Mouse (Mus musculus) cortical plate, adult 2 months (tissue): ENCODE data around the gene Akt1s1. TPM values are rescaled to one million over a fixed set of nuclear protein-coding genes. Genes with fewer than 3 reads are reported as not detected.
A peak's percentile ranks its signal among the peaks of the same experiment; 100 is the strongest.
"Not testable (repeated sequence)": the region's sequence is repeated elsewhere in the genome, so short reads cannot be mapped to it uniquely, and the experiment has no call there.

ENCODE experiments used
- H3K27ac ChIP-seq: fragments of 200-500 bp; 2 replicates; pipeline ENCODE4 v1.5.1; 2012; ENCODE audit warnings: low read length, control low read depth, inconsistent platforms; ENCODE audit not compliant: insufficient read depth
- H3K4me1 ChIP-seq: fragments of 200-500 bp; 2 replicates; pipeline ENCODE4 v1.6.1; 2011; ENCODE audit warnings: low read length; ENCODE audit not compliant: control insufficient read depth, insufficient read depth
- H3K4me3 ChIP-seq: fragments of 200-500 bp; 2 replicates; pipeline ENCODE4 v1.5.1; 2011; ENCODE audit warnings: mild to moderate bottlenecking, low read length, control low read depth; ENCODE audit not compliant: insufficient read depth
- CTCF ChIP-seq: fragments of 200-500 bp; IDR thresholded peaks from 2 replicates; pipeline ENCODE4 v1.5.1; 2011; ENCODE audit warnings: mild to moderate bottlenecking, control low read depth, low read length; ENCODE audit not compliant: insufficient read depth; ENCODE audit errors: extremely low read depth
- POLR2A ChIP-seq: fragments of 200-500 bp; IDR thresholded peaks from 2 replicates; pipeline ENCODE4 v1.6.1; 2011; ENCODE audit warnings: mild to moderate bottlenecking, low read length, control low read depth; ENCODE audit not compliant: insufficient read depth; ENCODE audit errors: extremely low read depth
- polyA plus RNA-seq: library from polyadenylated mRNA; depleted of rRNA; stranded (reverse); fragments of >200 nt; gene quantifications from 2 replicates; pipeline ENCODE4 v1.2.3, GENCODE M21; 2012

The Akt1s1 gene
- polyA plus RNA-seq, 1 experiment: 97.5 TPM

DNA sequence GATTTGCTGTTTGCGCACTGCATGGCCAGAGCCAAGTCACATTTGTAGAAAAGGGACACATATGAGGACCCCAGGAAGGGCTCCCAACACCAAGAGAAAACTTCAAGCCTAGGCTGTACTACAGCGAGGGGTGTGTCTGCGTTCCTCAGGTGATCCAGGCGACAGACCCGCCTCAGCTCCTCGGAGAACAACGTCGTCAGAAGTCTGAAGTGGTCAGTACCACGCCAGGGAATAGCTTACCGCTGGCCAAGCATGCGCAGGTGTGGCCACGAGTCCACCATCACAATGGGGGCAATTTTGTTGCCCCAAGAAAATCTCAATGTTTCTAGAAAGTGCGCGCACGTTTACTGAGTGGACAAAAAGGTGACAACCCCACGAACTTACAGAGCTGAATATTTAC lies 19.7 kb downstream of the Akt1s1 start:
- no peak overlapping the region for H3K27ac ChIP-seq
- peak overlapping the region; percentile 5 for H3K4me3 ChIP-seq
- peaks cover 6% of the 10 kb centered on the region for H3K4me1 ChIP-seq
- no peak for TF ChIP-seq POLR2A
- no peak for TF ChIP-seq CTCF

DNA sequence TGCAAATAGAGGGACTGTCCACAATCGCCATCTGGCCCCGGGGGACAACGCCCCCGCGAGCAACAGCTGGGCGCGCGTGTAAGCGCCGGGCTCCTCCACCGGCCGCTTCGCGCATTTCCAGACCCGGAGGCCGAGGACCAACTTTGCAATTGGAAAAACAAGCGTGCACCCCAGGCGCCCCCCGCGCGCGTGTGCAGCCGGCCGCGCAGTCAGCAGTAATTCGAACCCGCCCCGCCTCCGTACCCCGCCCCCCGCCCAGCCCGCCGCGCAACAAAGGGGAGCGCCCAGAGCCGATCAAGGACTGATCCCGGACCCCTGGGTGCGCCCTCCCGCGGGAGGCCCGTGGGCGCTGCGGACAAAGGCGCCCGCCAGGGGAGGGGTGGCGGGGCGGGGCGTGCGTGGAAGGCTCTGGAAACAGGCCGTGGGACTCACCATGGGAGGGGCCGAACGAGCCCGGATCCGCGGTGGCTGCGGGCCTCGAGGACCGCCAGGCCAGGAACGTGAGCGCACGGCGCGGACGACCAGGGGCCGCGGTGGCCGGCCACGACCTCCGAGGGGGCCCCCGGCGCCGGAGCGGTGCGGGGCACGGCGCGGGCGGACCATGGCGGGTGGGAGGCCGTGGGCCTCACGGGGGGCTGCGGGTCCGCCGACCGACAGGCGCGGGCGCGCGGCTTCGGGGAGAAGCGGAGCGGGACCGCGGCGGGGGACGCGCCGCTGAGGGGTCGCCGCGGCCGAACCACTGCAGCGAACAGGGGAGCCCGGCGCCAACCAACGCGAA lies 20.3 kb downstream of the Akt1s1 start:
- TF ChIP-seq POLR2A (no peak), CTCF (no peak)
- Histone ChIP-seq H3K27ac (peak overlapping the region; percentile 94), H3K4me1 (peaks cover 6% of the 10 kb centered on the region), H3K4me3 (peak overlapping the region; percentile 5)

DNA sequence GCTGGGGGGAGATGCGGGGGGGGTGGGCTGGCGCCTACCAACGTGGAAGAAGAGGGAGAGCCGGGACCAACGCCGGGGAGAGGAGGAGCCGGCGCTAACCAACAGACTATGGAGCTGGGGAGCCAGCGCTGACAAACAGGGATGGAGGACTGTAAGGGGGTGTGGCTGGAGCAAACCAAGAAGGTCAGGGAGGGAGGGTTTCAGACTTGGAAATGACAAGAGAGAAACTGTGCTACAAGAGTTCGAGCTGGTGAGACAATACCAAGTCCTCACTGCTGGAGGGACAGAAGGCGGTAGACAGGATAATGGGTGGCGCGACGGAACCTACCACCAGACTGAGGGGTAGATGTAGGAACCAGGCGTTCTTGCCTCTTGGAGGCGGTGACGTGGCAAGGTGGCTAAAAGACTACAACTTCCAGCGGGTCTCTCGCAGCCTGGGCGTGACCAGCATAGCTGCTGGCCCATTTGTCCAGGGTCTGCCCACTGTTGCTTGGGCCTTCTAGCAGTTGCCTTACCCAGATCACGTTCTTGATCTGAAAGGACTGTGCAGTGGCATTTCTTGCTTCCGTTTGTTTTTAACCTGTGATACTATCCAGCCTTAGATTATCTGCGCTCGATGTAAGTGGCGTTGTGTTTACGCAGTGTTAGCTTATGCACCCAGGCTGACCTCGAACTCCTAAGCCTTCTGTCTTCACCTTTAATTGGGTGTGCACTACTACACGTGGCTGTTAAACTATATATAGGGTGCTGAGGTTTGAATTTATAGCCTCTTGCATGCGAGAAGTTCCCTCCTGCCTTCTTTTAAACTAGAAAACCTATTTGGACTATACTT lies 21.1 kb downstream of the Akt1s1 start, which contains the start of gene Ptov1:
Gene Ptov1, minus strand, starts transcription at position 92 of the 832 bp plus-strand sequence.
- TF ChIP-seq CTCF: no peak
- TF ChIP-seq POLR2A: peak; percentile 82
- Histone ChIP-seq H3K27ac (peak within 1 kb of the TSS; percentile 94), H3K4me3 (peak within 1 kb of the TSS; percentile 5), H3K4me1 (peaks cover 6% of the 10 kb centered on the region)

- Histone ChIP-seq H3K27ac (no peak overlapping the region), H3K4me1 (peaks cover 6% of the 10 kb centered on the region), H3K4me3 (no peak overlapping the region; the same call in 1 of the 2 replicates)
- no peak for TF ChIP-seq POLR2A
- no peak for TF ChIP-seq CTCF
Observed at GRCm38 (mm10) chr7:44870614-44871013, 21.8 kb downstream of the Akt1s1 start.

- no peak overlapping the region for H3K4me3 ChIP-seq
- peaks cover 5% of the 10 kb centered on the region; the same call in 1 of the 2 replicates for H3K4me1 ChIP-seq
- no peak overlapping the region for H3K27ac ChIP-seq
- no peak for TF ChIP-seq POLR2A
- TF ChIP-seq CTCF: no peak
Observed at GRCm38 (mm10) chr7:44871181-44871580, 22.4 kb downstream of the Akt1s1 start.

GRCm38 (mm10) chr7:44871774-44872173 lies 23.0 kb downstream of the Akt1s1 start:
- H3K27ac ChIP-seq, H3K4me1 ChIP-seq, H3K4me3 ChIP-seq: not testable (repeated sequence)

GRCm38 (mm10) chr7:44877833-44878232 lies 29.0 kb downstream of the Akt1s1 start:
- H3K27ac ChIP-seq: no peak overlapping the region
- no peaks in the 10 kb centered on the region for H3K4me1 ChIP-seq
- TF ChIP-seq CTCF (no peak), POLR2A (no peak)
- H3K4me3 ChIP-seq: no peak overlapping the region

DNA sequence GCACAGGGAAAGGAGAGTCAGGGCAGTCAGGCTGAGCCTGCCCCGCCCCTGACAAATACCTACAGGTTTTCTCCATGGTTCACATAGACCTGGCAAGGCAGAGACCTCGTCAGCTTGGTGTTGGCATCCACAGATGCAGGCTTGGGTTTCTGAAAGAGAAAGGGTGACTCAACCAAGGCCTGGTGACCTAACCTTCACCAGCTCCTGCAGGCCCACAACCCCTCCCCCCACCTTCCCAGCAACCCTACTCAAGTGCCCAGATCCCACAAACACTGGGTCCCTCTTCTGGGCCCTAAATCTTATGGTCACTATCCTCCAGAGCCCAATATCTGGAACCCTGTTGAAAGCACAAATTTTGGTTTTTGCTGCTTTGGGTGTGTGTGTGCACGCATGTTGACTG lies 34.2 kb downstream of the Akt1s1 start:
- H3K4me1 ChIP-seq: peaks cover 4% of the 10 kb centered on the region
- no peak overlapping the region for H3K27ac ChIP-seq
- no peak overlapping the region for H3K4me3 ChIP-seq
- TF ChIP-seq CTCF (no peak), POLR2A (no peak)

DNA sequence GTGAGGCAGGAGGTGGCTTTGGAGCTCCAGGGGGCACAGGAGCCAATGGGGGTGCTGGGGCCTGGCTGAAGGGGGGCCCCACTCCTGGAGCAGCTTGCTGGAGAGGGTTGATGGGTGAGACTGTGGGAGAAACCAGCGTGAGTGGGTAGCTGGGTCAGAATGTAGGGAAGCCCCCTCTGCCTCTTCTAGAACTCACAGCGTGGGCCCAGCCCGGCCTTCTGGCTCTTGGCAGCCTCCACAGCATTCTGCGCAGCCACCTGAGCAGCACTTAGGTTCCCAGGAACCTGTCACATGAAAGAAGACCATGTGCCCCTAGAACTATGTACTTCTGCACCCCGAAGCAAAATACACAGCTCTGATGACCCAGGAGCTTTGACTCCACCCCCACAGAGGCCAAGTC lies 35.8 kb downstream of the Akt1s1 start:
- peaks cover 9% of the 10 kb centered on the region for H3K4me1 ChIP-seq
- no peak overlapping the region for H3K27ac ChIP-seq
- TF ChIP-seq CTCF: no peak
- no peak for TF ChIP-seq POLR2A
- H3K4me3 ChIP-seq: no peak overlapping the region

DNA sequence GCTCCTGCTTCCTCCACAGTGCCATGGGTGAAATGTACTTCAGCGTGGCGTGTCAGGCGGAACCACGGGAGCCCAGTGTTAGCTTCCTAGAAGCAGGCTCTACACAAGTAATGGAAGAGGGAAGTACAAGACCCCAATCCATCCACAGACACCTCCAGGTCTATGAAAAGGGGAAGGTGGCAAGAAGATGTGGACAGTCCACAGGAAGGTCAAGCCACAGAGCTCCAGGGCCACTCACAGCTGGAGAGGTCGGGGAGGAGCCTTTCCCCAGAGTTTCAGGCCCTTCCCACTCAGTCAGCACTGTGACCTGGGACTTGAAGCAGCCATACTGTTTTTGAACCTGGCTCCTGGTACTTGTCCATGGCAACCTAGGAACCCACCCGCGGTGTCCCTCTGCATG lies 38.2 kb downstream of the Akt1s1 start:
- TF ChIP-seq POLR2A (no peak), CTCF (no peak)
- peaks cover 14% of the 10 kb centered on the region for H3K4me1 ChIP-seq
- H3K4me3 ChIP-seq: no peak overlapping the region
- no peak overlapping the region for H3K27ac ChIP-seq
